Comparison of ENCODE assay signal across 8 mouse cellular contexts in the genomic region with DNA sequence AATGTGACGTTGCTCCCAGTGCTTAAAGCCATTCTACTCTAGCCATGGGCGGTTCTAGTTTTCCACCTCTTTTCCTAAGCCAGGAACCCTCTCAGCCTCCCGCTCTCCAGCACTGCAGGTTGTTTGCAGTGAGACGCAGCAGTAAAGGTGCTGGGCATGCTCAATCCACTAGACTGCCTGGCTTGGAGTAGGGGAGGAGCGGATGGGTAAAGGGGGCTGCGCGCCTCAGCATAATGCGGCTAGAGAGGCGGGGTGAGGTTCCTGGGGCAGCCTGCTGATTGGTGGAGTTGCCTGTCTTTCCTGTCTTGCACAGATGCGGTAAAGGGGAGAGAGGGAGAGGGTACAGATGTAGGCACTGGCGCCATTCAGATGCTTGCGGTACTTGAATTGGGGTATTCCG. TPM values are rescaled to one million over a fixed set of nuclear protein-coding genes. Genes with fewer than 3 reads are reported as not detected.
DNase-seq lines count a peak whose midpoint lies in the region; ATAC-seq and TF ChIP-seq lines count a peak whose summit lies in the region.

No protein-coding gene starts in this region.

- H3K9me3 ChIP-seq in forebrain, embryonic 13.5 days (replicated peaks) = no peaks in the 10 kb centered on the region
- no peaks in the 10 kb centered on the region for H3K9me3 ChIP-seq in heart, embryonic 16.5 days (replicated peaks; ENCODE audit: control insufficient read depth, low read length)
- no peaks in the 10 kb centered on the region for H3K9me3 ChIP-seq in kidney, postnatal 0 days (replicated peaks; ENCODE audit: low read length)
- H3K9me3 ChIP-seq in liver, embryonic 11.5 days (ENCODE audit: control insufficient read depth, low read length) = no peaks in the 10 kb centered on the region

- H3K9ac ChIP-seq in forebrain, embryonic 13.5 days = peak overlapping the region; percentile 90
- H3K9ac ChIP-seq in heart, embryonic 16.5 days (ENCODE audit: low read length) = peak overlapping the region; percentile 90
- peak overlapping the region; percentile 62; the same call in 1 of the 2 replicates for H3K9ac ChIP-seq in kidney, postnatal 0 days (ENCODE audit: low read depth, low read length)
- no peak overlapping the region for H3K9ac ChIP-seq in liver, embryonic 11.5 days (ENCODE audit: low read depth, low read length)

- peak; percentile 73 for ATAC-seq in forebrain, embryonic 13.5 days
- peak; percentile 28 for ATAC-seq in heart, embryonic 16.5 days (replicated peaks; ENCODE audit: extremely low read depth, insufficient read depth, low FRiP score)
- no peak for ATAC-seq in kidney, postnatal 0 days (replicated peaks; ENCODE audit: low FRiP score, low read depth)
- ATAC-seq in liver, embryonic 11.5 days (replicated peaks; ENCODE audit: low FRiP score) = no peak; the same call in 1 of the 2 replicates

- H3K27ac ChIP-seq in forebrain, embryonic 13.5 days = peak overlapping the region; percentile 67
- peak overlapping the region; percentile 93 for H3K27ac ChIP-seq in heart, embryonic 16.5 days (ENCODE audit: low read length)
- no peak overlapping the region for H3K27ac ChIP-seq in kidney, postnatal 0 days
- H3K27ac ChIP-seq in liver, embryonic 11.5 days (ENCODE audit: low read depth, low read length) = no peak overlapping the region

- 0% methylated on average over 13 of the region's 13 CpGs for WGBS in forebrain, embryonic 13.5 days
- 1% methylated on average over 13 of the region's 13 CpGs for WGBS in heart, embryonic 16.5 days
- 2% methylated on average over 13 of the region's 13 CpGs for WGBS in kidney, postnatal 0 days
- under 1% methylated on average over 13 of the region's 13 CpGs for WGBS in liver, embryonic 11.5 days

- peak; percentile 63 for DNase-seq in ovary, postnatal 36 days (ENCODE audit: low spot score)
- no peak for DNase-seq in ovary, postnatal 14 days (ENCODE audit: low spot score)
- peak; percentile 72 for DNase-seq in kidney, postnatal 0 days (ENCODE audit: low spot score)
- peak; percentile 62 for DNase-seq in liver, embryonic 11.5 days (ENCODE audit: low spot score)
- peak; percentile 81 for DNase-seq in neural tube, embryonic 10.5 days (ENCODE audit: extremely low spot score, low spot score)
- peak; percentile 52 for DNase-seq in thymus, postnatal 0 days (ENCODE audit: low spot score)

- H3K27me3 ChIP-seq in forebrain, embryonic 13.5 days = no peaks in the 10 kb centered on the region
- peaks cover under 1% of the 10 kb centered on the region; the same call in 1 of the 2 replicates for H3K27me3 ChIP-seq in heart, embryonic 16.5 days (ENCODE audit: control insufficient read depth, insufficient read depth, low read length)
- no peaks in the 10 kb centered on the region for H3K27me3 ChIP-seq in kidney, postnatal 0 days (ENCODE audit: insufficient read depth, low read length)
- peaks cover 62% of the 10 kb centered on the region for H3K27me3 ChIP-seq in liver, embryonic 11.5 days (replicated peaks; ENCODE audit: control insufficient read depth, insufficient read depth, low read length)

- H3K4me3 ChIP-seq in forebrain, embryonic 13.5 days = peak overlapping the region; percentile 78
- H3K4me3 ChIP-seq in heart, embryonic 16.5 days (ENCODE audit: low read length) = peak overlapping the region; percentile 66
- peak overlapping the region; percentile 68 for H3K4me3 ChIP-seq in kidney, postnatal 0 days (replicated peaks; ENCODE audit: low read depth, low read length)
- peak overlapping the region; percentile 56; the same call in 1 of the 2 replicates for H3K4me3 ChIP-seq in liver, embryonic 11.5 days (ENCODE audit: low read depth, low read length)

- peaks cover 43% of the 10 kb centered on the region for H3K4me1 ChIP-seq in forebrain, embryonic 13.5 days
- peaks cover 22% of the 10 kb centered on the region for H3K4me1 ChIP-seq in heart, embryonic 16.5 days (ENCODE audit: control insufficient read depth, insufficient read depth, low read length)
- peaks cover 8% of the 10 kb centered on the region; the same call in 1 of the 2 replicates for H3K4me1 ChIP-seq in kidney, postnatal 0 days (replicated peaks; ENCODE audit: insufficient read depth, low read length)
- H3K4me1 ChIP-seq in liver, embryonic 11.5 days (replicated peaks; ENCODE audit: control insufficient read depth, insufficient read depth, low read length) = peaks cover 3% of the 10 kb centered on the region; the same call in 1 of the 2 replicates

- no peak for TF ChIP-seq CTCF in kidney, postnatal 0 days (IDR thresholded peaks at IDR 0.05; ENCODE audit: low read depth)

- peak overlapping the region; percentile 87 for H3K4me2 ChIP-seq in forebrain, embryonic 13.5 days
- H3K4me2 ChIP-seq in heart, embryonic 16.5 days (ENCODE audit: low read depth, low read length) = peak overlapping the region; percentile 79
- H3K4me2 ChIP-seq in kidney, postnatal 0 days (ENCODE audit: low read length) = peak overlapping the region; percentile 82
- H3K4me2 ChIP-seq in liver, embryonic 11.5 days = peak overlapping the region; percentile 71

- H3K36me3 ChIP-seq in forebrain, embryonic 13.5 days (ENCODE audit: poor library complexity, severe bottlenecking) = peaks cover 13% of the 10 kb centered on the region
- no peaks in the 10 kb centered on the region for H3K36me3 ChIP-seq in heart, embryonic 16.5 days (ENCODE audit: control insufficient read depth, insufficient read depth)
- H3K36me3 ChIP-seq in kidney, postnatal 0 days (ENCODE audit: insufficient read depth, low read length) = no peaks in the 10 kb centered on the region
- H3K36me3 ChIP-seq in liver, embryonic 11.5 days (ENCODE audit: control insufficient read depth, insufficient read depth, low read length) = peaks cover 7% of the 10 kb centered on the region

RNA-seq across cellular contexts. Expression of a gene that starts 1.6 kb away (rescaled TPM):
- 9.0 and 10.7 TPM in 2 replicates for polyA plus RNA-seq in forebrain, embryonic 13.5 days (2015; fragmentation: Nextera tagmentation; extraction: Ambion mirVana)
- 8.2 and 9.4 TPM in 2 replicates for polyA plus RNA-seq in heart, embryonic 16.5 days (2015; fragmentation: Nextera tagmentation; extraction: Ambion mirVana)
- 3.0 and 3.1 TPM in 2 replicates for polyA plus RNA-seq in kidney, postnatal 0 days (2015; fragmentation: Nextera tagmentation; extraction: Ambion mirVana)
- 3.6 and 4.1 TPM in 2 replicates for polyA plus RNA-seq in liver, embryonic 11.5 days (2014; fragmentation: Nextera tagmentation; extraction: Ambion mirVana)
- polyA plus RNA-seq in thymus, postnatal 0 days (2015; fragmentation: Nextera tagmentation; extraction: Ambion mirVana) = 0.53 and 0.72 TPM in 2 replicates

RNA-seq across cellular contexts. Expression of a gene that starts 23.5 kb away (rescaled TPM):
- 5.7 and 6.3 TPM in 2 replicates for polyA plus RNA-seq in forebrain, embryonic 13.5 days (2015; fragmentation: Nextera tagmentation; extraction: Ambion mirVana)
- 8.9 and 10.3 TPM in 2 replicates for polyA plus RNA-seq in heart, embryonic 16.5 days (2015; fragmentation: Nextera tagmentation; extraction: Ambion mirVana)
- polyA plus RNA-seq in kidney, postnatal 0 days (2015; fragmentation: Nextera tagmentation; extraction: Ambion mirVana) = 8.0 and 8.6 TPM in 2 replicates
- polyA plus RNA-seq in liver, embryonic 11.5 days (2014; fragmentation: Nextera tagmentation; extraction: Ambion mirVana) = 10.9 and 12.1 TPM in 2 replicates
- polyA plus RNA-seq in thymus, postnatal 0 days (2015; fragmentation: Nextera tagmentation; extraction: Ambion mirVana) = 7.2 and 7.6 TPM in 2 replicates

RNA-seq across cellular contexts. Expression of a gene that starts 59.9 kb away (rescaled TPM):
- polyA plus RNA-seq in forebrain, embryonic 13.5 days (2015; fragmentation: Nextera tagmentation; extraction: Ambion mirVana) = 25.9 and 31.3 TPM in 2 replicates
- 31.6 and 33.8 TPM in 2 replicates for polyA plus RNA-seq in heart, embryonic 16.5 days (2015; fragmentation: Nextera tagmentation; extraction: Ambion mirVana)
- polyA plus RNA-seq in kidney, postnatal 0 days (2015; fragmentation: Nextera tagmentation; extraction: Ambion mirVana) = 10.8 and 11.1 TPM in 2 replicates
- polyA plus RNA-seq in liver, embryonic 11.5 days (2014; fragmentation: Nextera tagmentation; extraction: Ambion mirVana) = 12.1 and 12.6 TPM in 2 replicates
- polyA plus RNA-seq in thymus, postnatal 0 days (2015; fragmentation: Nextera tagmentation; extraction: Ambion mirVana) = 1.5 TPM in 2 replicates

Comparison
In these comparisons a context has a peak if more than half of its experiments do, and no peak if none do; other contexts are left out.
1. ATAC-seq: peak in forebrain, embryonic 13.5 days (single experiment) and heart, embryonic 16.5 days (single experiment); none in kidney, postnatal 0 days (single experiment) and liver, embryonic 11.5 days (single experiment).
2. H3K27ac ChIP-seq: peak in forebrain, embryonic 13.5 days (single experiment) and heart, embryonic 16.5 days (single experiment); none in kidney, postnatal 0 days (single experiment) and liver, embryonic 11.5 days (single experiment).
3. Peak in every context shown above with its lines, with median percentiles within 50 percentile points of each other: H3K4me2 ChIP-seq and H3K4me3 ChIP-seq.